Mouse (Mus musculus): ENCODE data around the gene Ddit4.

Ddit4 gene

GRCm38 (mm10) chr10:59972534-59972933 is 20.9 kb upstream of the Ddit4 start:
- DNase-seq (ENCODE audit: low read depth, low spot score) = no peak

GRCm38 (mm10) chr10:59971813-59972212 is 20.2 kb upstream of the Ddit4 start:
- DNase-seq (ENCODE audit: low read depth, low spot score) = no peak

DNA sequence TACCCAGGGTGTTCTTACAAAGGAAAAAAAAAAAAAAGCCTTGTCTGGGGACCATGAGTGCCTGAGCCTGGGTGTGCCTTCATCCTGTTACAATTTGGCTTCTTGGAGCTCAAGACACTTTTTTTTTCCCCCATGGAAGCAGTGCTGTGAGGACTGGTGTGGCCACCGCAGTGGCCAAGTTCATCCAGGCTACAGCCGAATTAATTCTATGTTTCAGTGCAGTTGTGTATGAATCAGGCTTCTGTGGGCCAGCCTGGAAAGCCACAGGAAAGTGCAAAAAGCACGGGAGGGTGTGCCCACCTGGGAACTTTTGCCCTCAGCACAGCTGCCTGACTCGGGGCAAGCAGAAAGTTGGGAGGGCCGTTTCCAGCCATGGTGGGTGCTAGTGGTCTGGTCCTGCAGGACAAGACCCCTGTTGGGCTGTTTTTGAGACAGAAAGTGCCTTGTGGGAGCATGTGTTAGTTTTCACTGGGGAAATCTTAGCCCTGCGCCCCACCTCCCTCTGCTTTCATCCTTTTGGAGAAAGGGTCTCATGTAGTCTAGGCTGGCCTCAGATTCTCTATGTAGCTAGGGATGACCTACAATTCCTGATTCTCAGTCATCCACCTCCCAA is 18.9 kb upstream of the Ddit4 start:
- DNase-seq (ENCODE audit: low read depth, low spot score) = no peak

- peak; percentile 62 for DNase-seq (ENCODE audit: low read depth, low spot score)
These were observed 18.3 kb upstream of the Ddit4 start for GRCm38 (mm10) chr10:59969821-59970449.

GRCm38 (mm10) chr10:59967309-59967942 is 15.8 kb upstream of the Ddit4 start:
- no peak for DNase-seq (ENCODE audit: low read depth, low spot score)

DNA sequence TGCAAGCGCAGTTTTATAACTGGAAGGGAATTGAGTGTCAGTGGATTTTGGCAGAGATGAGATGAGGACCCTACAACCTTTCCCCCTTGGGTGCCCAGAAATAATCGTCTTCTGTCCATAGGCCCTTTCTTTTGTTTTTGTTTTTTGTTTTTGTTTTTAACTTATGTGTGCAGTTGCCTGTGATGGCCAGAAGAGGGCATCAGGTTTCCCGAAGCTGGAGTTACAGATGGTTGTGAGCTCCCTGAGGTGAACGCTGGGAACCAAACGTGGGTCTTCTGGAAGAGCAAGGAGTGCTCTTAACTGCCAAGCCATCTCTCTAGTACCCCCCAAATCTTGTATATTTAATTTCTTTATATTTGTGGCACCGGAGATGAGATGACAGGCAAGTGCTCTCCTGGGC is 15.1 kb upstream of the Ddit4 start:
- no peak for DNase-seq (ENCODE audit: low read depth, low spot score)

- no peak for DNase-seq (ENCODE audit: low read depth, low spot score)
These were observed 14.2 kb upstream of the Ddit4 start for GRCm38 (mm10) chr10:59965788-59966187.

DNA sequence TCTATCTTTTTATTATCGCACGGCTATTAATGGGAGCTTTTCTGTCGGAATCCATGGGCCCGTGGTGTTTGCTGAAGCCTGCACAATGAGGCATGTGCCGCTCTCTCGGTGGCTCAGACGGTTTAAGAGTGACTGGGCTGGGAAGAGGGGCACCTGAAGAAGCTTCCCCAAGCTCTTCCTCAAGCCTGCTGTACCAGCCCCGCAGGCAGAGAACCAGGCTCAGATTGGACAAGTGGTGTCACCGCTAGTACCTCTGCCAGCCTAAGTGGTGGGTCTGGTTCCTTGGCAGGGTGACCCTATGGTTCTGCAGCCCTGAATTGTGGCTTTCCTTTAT is 13.7 kb upstream of the Ddit4 start:
- DNase-seq (ENCODE audit: low read depth, low spot score) = no peak

- DNase-seq (ENCODE audit: low read depth, low spot score) = peak; percentile 79
These were observed 13.1 kb upstream of the Ddit4 start for GRCm38 (mm10) chr10:59964504-59965361.

GRCm38 (mm10) chr10:59963609-59964008 is 12.0 kb upstream of the Ddit4 start:
- DNase-seq (ENCODE audit: low read depth, low spot score) = no peak

DNA sequence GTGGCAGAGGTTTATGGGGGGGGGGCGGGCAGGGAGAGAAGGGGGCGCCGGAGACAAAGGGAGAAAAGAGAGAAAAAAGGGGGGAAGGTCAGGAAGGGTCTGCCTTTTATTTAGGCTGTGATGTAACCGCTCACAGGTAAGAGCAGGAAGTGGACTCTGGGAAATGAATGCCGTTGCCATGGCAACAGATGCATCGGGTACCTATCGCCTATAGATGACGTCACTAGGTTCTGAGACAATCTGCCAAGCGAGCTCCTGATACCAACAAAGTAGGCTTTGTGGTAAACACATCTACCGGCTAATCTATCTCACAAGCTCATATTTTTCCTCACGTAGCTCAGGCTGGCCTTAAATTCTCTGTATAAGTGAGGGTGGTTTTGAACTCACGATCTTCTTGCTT is 7.9 kb upstream of the Ddit4 start:
- DNase-seq (ENCODE audit: low read depth, low spot score) = peak; percentile 75

DNA sequence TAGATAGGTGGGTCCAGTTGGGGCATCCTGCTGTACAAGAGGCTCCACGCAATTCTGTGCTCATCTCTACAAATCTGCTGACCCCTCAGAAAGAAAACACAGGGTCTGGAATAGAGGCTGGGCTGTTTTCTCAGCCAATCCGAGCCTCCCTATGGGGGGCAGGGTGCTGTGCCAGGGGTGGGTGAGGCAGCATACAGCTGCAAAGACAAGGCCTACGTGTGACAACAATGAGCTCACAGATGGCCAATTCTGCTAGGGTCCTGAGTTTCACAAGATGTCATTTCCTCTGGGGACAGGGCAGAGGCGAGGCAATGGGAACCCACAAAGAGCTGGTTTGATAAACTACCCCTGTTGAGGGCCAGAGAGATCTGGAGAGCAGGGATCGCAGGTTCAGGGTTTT is 6.8 kb upstream of the Ddit4 start:
- no peak for DNase-seq (ENCODE audit: low read depth, low spot score)

DNA sequence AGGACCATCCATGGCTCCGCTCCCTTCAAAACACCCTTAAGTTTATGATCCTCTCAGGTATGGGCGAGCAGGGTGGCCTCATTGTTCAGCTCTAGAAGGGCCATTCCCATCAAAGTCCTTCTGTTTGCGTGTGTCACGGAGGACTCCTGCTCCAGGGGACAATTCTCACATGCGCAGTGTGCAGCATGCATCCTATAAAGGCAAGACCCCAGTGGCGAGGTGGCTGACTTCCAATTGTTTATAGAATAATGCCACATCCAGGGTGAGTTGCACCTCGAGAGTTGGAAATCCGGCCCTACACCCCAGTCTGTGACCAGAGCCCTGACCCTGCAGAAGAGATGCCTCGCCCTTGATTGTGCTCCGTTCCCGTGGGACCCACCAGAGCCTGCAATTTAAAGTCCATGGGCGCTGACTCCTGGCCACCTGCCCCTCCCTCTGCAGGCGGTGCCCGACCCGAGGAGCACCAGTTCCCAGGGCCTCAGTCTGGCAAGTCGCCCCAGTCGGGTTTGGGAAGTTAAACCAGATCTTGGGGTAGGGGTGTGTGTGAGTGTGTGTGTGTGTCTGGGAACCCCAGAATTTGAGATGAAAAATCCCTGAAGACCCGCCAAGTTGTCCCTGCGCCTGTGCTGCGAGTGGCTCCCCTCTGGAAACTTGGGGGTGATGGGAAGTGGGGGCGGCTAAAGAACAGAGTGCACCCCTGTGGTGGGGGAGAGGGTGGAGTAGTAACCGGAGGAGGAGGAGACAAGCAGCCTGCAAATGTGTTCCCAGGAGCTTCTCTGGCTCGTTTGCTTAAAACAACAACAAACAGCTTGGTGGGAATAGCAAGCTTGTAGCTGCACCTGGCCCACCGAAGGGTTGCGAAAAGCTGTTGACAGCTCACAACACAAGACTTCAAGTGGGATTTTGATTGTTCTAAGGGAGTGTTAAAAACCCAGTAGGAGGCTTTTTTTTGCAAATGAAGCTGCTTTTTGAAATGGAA is 5.8 kb upstream of the Ddit4 start:
- no peak for DNase-seq (ENCODE audit: low read depth, low spot score)

DNA sequence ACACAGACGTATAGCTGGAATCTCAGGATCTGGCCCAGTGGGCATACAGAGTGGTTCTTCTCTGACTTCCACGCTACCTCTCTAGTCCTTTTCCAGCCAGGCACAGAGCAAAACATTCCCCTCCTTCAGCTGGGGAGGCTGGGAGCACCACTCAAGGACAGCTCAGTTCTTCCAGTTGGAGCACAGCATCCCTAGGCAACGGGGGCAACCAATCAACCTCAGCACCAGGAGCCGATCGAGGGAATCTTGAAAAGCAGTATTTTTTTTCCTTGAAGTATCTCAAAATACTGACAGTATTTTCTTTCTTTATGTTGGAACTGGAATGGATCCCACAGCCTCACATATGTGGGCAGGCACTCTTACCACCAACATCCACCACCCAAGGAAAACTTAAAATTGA is 5.0 kb upstream of the Ddit4 start:
- DNase-seq (ENCODE audit: low read depth, low spot score) = no peak

- peak; percentile 71 for DNase-seq (ENCODE audit: low read depth, low spot score)
These were observed 2.0 kb upstream of the Ddit4 start for GRCm38 (mm10) chr10:59953564-59954039.

GRCm38 (mm10) chr10:59952781-59953563 is 1.3 kb upstream of the Ddit4 start:
- DNase-seq (ENCODE audit: low read depth, low spot score) = no peak

GRCm38 (mm10) chr10:59952152-59952780 is 632 bp upstream of the Ddit4 start:
- no peak for DNase-seq (ENCODE audit: low read depth, low spot score)

- DNase-seq (ENCODE audit: low read depth, low spot score) = peak; percentile 70
These were observed 880 bp downstream of the Ddit4 start for GRCm38 (mm10) chr10:59950716-59951191.

GRCm38 (mm10) chr10:59949783-59950605 is 1.6 kb downstream of the Ddit4 start:
- no peak for DNase-seq (ENCODE audit: low read depth, low spot score)

Data from CD4-positive helper T cell, adult 2 months (primary cell).